Mouse (Mus musculus) cortical plate, adult 2 months (tissue): ENCODE measurements around the gene Xpo4. TPM values are rescaled to one million over a fixed set of nuclear protein-coding genes. Genes with fewer than 3 reads are reported as not detected.
"Not testable (repeated sequence)": the region's sequence is repeated elsewhere in the genome, so short reads cannot be mapped to it uniquely, and the experiment has no call there.

Experiments
- H3K27ac ChIP-seq: fragments of 200-500 bp; 2 replicates; pipeline ENCODE4 v1.5.1; 2012; ENCODE audit warnings: low read length, control low read depth, inconsistent platforms; ENCODE audit not compliant: insufficient read depth
- H3K4me1 ChIP-seq: fragments of 200-500 bp; 2 replicates; pipeline ENCODE4 v1.6.1; 2011; ENCODE audit warnings: low read length; ENCODE audit not compliant: control insufficient read depth, insufficient read depth
- H3K4me3 ChIP-seq: fragments of 200-500 bp; 2 replicates; pipeline ENCODE4 v1.5.1; 2011; ENCODE audit warnings: mild to moderate bottlenecking, low read length, control low read depth; ENCODE audit not compliant: insufficient read depth
- CTCF ChIP-seq: fragments of 200-500 bp; IDR thresholded peaks from 2 replicates; pipeline ENCODE4 v1.5.1; 2011; ENCODE audit warnings: mild to moderate bottlenecking, control low read depth, low read length; ENCODE audit not compliant: insufficient read depth; ENCODE audit errors: extremely low read depth
- POLR2A ChIP-seq: fragments of 200-500 bp; IDR thresholded peaks from 2 replicates; pipeline ENCODE4 v1.6.1; 2011; ENCODE audit warnings: mild to moderate bottlenecking, low read length, control low read depth; ENCODE audit not compliant: insufficient read depth; ENCODE audit errors: extremely low read depth
- polyA plus RNA-seq: library from polyadenylated mRNA; depleted of rRNA; stranded (reverse); fragments of >200 nt; gene quantifications from 2 replicates; pipeline ENCODE4 v1.2.3, GENCODE M21; 2012

Gene Xpo4
- polyA plus RNA-seq, 1 experiment: 7.1 TPM

DNA sequence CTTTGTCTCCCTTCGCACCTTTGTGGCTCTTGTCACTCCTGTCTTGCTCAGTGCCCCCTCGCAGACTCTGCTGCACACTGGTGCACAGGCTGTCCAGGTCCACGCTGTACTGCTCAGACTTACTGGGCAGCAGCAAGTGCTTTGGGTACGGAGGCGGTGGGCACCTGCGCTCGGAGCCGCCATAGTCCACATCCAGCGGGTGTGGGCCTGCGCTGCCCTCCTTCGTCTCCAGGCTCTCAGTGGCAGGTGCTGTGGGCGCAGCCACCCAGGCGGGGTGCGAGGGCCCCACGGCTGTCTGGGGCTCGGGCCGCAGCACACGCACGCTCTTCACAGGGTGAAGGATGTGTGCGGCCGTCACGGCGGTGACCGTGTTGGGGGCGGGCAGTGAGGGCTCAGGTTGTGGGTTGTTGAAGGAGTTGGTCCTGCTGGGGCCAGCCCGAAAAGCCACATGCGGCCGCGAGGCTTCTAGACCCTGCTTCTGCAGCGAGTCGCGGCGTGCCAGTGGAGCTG is 34.3 kb upstream of the Xpo4 start:
- TF ChIP-seq POLR2A (no peak), CTCF (no peak)
- H3K27ac ChIP-seq: no peak overlapping the region
- H3K4me1 ChIP-seq: peaks cover 2% of the 10 kb centered on the region; the same call in 1 of the 2 replicates
- no peak overlapping the region for H3K4me3 ChIP-seq

DNA sequence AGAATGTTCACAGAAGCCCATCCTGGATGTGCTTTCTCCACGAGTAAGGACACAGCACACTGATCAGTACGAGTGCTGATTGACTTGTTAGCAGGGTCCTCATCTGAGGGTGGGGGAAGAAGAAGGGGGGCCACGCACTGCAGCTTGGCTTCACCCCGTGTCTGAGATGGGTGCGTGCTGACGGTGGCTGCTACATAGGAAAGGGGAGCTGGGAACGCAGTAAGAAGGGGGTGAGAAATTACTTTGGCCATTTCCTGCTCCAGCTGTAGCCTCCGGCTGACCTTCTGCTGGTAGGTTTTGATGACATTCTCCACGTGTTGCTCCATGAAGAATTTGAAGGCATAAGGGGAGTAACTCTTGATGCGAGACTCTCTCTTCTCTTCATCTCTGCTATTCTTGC is 33.8 kb upstream of the Xpo4 start:
- no peak overlapping the region for H3K4me3 ChIP-seq
- no peak for TF ChIP-seq CTCF
- no peak for TF ChIP-seq POLR2A
- H3K4me1 ChIP-seq: peaks cover 2% of the 10 kb centered on the region; the same call in 1 of the 2 replicates
- no peak overlapping the region for H3K27ac ChIP-seq

DNA sequence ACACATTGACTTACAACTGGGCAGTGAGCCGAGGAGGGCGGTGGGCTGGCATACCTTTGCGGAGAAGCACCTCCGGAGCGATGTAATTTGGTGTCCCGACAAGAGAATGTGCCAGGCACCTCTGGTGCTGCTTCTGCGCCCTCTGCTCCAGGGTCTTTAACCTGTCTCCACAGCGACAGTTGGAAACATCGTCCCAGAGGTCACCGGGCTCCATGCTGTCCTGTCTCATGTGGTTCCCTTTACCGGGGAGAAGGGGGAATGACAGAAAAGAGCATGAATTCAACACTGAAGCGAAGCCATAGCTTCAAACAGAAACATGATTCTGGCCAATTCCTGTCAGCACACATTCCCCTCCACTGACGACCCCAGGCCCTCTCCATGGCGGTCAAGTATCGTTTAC is 30.8 kb upstream of the Xpo4 start:
- no peak for TF ChIP-seq POLR2A
- no peak for TF ChIP-seq CTCF
- no peak overlapping the region for H3K27ac ChIP-seq
- H3K4me1 ChIP-seq: no peaks in the 10 kb centered on the region
- no peak overlapping the region for H3K4me3 ChIP-seq

DNA sequence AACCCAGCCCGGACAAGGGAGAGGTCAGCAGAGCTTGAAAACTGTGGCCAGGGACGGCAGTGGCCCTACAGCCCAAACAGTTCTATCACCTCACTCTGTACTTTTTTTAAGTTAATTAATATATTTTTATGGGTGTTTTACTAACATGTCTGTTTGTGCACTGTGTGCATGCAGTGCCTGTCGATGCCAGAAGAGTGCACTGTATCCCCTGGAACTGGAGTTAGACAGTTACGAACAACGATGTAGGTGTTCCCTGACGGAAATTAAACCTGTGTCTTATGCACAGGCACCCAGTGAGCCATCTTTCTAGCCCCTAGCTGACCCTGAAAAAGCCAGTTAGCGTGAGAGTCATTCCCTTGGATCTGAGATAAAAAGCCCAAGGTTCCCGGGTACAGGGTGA is 30.3 kb upstream of the Xpo4 start:
- no peak overlapping the region for H3K4me3 ChIP-seq
- H3K27ac ChIP-seq: no peak overlapping the region
- TF ChIP-seq POLR2A (no peak), CTCF (peak; percentile 24; the same call in 1 of the 2 replicates)
- no peaks in the 10 kb centered on the region for H3K4me1 ChIP-seq

DNA sequence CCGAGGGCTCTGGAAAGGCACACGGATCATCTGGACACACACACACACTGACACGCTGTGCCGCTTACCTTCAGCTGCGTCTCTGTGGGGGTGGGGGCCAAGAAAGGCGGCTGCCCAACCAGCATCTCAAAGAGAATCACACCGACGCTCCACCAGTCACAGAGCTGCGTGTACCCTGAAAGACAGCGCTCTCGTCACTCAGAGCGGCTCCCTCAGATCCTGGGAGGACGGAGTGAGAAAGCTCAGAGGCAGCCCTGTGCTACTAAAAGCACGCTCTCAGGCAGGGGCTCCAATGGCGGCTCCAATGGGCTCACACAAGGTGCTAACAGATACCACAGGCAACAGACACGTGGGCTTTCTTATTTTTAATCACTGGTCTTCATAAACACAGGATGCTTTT is 29.0 kb upstream of the Xpo4 start:
- H3K4me1 ChIP-seq: no peaks in the 10 kb centered on the region
- TF ChIP-seq CTCF (no peak), POLR2A (no peak)
- no peak overlapping the region for H3K4me3 ChIP-seq
- H3K27ac ChIP-seq: no peak overlapping the region

- Histone ChIP-seq H3K4me3 (no peak overlapping the region), H3K27ac (no peak overlapping the region), H3K4me1 (no peaks in the 10 kb centered on the region)
- TF ChIP-seq POLR2A: no peak
- TF ChIP-seq CTCF: no peak
These were observed 27.4 kb upstream of the Xpo4 start for GRCm38 (mm10) chr14:57692517-57693130.

DNA sequence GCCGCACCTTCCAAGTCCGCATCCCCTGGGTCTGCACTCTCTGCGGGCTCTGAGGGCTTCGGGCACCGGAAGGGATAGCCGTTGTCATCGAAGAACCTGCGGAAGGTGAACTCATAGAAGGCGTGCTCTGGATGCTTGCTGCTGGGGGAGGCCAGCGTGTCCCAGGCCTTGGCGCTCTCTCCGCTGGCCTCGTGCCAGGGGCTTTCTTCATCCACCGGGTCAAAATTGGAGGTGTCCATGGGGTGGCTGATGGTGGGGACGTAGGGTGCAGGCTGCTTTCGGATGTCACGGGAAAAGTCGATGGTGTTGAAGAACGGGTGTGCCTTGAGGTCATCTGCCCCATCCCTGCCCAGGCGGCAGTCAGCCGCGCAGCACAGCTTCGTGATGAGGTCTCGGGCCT is 26.1 kb upstream of the Xpo4 start:
- no peak overlapping the region for H3K27ac ChIP-seq
- H3K4me1 ChIP-seq: no peaks in the 10 kb centered on the region
- TF ChIP-seq POLR2A (no peak), CTCF (no peak)
- H3K4me3 ChIP-seq: no peak overlapping the region

- no peak for TF ChIP-seq CTCF
- no peak for TF ChIP-seq POLR2A
- H3K27ac ChIP-seq: no peak overlapping the region
- no peaks in the 10 kb centered on the region for H3K4me1 ChIP-seq
- H3K4me3 ChIP-seq: no peak overlapping the region
These were observed 25.5 kb upstream of the Xpo4 start for GRCm38 (mm10) chr14:57690681-57691080.

- not testable (repeated sequence) for H3K4me1 ChIP-seq, H3K27ac ChIP-seq, H3K4me3 ChIP-seq
These were observed 22.8 kb upstream of the Xpo4 start for GRCm38 (mm10) chr14:57688066-57688465.

GRCm38 (mm10) chr14:57687441-57687840 is 22.2 kb upstream of the Xpo4 start:
- TF ChIP-seq POLR2A (no peak), CTCF (no peak)
- H3K27ac ChIP-seq: no peak overlapping the region

DNA sequence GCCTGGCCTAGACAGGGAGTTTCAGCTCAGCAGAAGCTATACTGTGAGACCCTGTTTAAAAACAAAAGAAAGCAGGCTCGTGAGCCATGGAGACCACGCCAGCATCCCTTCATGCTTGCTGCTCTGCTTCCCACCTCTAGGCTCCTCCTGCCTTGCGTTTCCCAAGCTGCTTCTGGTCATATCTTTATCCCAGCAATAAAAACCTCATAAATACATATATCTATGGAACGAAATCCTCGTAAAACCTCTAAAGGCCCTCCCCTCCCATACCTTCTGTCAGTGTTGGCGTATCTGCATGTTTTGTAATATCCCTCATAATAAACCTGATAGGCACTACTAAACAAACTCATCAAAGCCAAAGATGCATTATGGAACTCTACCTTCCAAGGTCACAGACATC is 21.4 kb upstream of the Xpo4 start:
- H3K4me1 ChIP-seq: no peaks in the 10 kb centered on the region
- TF ChIP-seq CTCF (no peak), POLR2A (no peak)
- H3K4me3 ChIP-seq: no peak overlapping the region
- no peak overlapping the region for H3K27ac ChIP-seq

More at GRCm38 (mm10) chr14:57687441-57687840, 22.2 kb upstream of the Xpo4 start:
- H3K4me1 ChIP-seq: no peaks in the 10 kb centered on the region
- no peak overlapping the region for H3K4me3 ChIP-seq
